In genomic region chr5:49348511-49348910, GRCm38 (mm10) we compare ENCODE assay signal across 12 mouse cellular contexts.
"Had no signal": no experiment of that assay in that cellular context is flagged by ENCODE, and none has a peak within 500 bp of the region (broad histone marks: within the 10 kb centered on the region; RNA-seq: fewer than 3 reads in every experiment).

No protein-coding gene starts in this region.

- DNase-seq: left cerebral cortex, postnatal 4 days; liver; liver, embryonic 13.5 days; liver, postnatal 0 days; lung, adult 18-20 months; lung, adult 2 months; lung, embryonic 14.5 days; lung, postnatal 10 days; lung, postnatal 14 days; lung, postnatal 36 days; lung, postnatal 4 days; midbrain, embryonic 14.5 days had no signal
